In the genomic region with DNA sequence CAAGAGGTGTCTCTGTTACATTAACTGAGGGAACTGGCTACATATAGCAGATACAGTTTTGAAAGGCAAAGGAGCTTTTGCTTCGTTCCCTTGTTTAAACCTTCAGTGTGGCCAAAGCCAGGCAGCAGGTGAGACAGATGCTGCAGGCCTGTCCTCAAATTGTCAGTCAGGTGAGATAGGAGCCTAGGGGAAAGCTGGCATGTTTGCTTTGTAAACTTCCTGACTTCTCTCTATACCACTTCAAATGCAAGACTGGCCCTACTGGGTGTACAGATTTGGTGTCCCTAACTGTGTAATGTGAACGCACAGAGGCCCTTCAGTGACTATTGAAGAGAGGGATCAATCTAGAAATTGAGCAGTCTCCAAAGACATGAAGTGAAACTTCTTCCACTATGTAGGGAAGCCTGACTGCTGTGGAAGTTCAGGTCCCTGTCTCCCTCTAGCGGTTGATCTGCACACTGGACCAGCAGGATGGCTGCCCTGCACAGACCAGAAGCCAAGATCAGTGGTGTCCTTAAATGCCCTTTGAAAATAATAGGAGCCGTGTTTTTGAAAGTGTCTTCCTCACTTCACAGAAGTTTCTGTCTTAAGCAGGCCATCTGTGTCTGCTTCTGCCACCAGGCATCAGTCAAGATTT, we compare ENCODE assay signal across 8 mouse cellular contexts. TPM values are rescaled to one million over a fixed set of nuclear protein-coding genes. Genes with fewer than 3 reads are reported as not detected.
A peak's percentile ranks its signal among the peaks of the same experiment; 100 is the strongest.
DNase-seq lines count a peak whose midpoint lies in the region; ATAC-seq lines count a peak whose summit lies in the region.

No protein-coding gene starts in this region.

- ATAC-seq in common myeloid progenitor, adult 5-6 weeks (replicated peaks; ENCODE audit: low read depth, poor library complexity, severe bottlenecking), result peak; percentile 99
- peak; percentile 99 for ATAC-seq in megakaryocyte progenitor cell, adult 5-6 weeks (replicated peaks; ENCODE audit: poor library complexity)

- intact Hi-C loops in gastrocnemius, postnatal 14 days (cut with DNase I; ENCODE audit: low total_unique reads), result loop anchor here (10.0 kb wide), 1 partner anchor 57 kb away; a partner anchor contains a TSS
- intact Hi-C loops in left cerebral cortex, postnatal 10 days (cut with DNase I), result loop anchor here (2.0 to 10.0 kb wide), 3 partner anchors 47 to 359 kb away; a partner anchor contains a TSS

- DNase-seq in ovary, adult 18-20 months (ENCODE audit: low spot score), result peak; percentile 14
- DNase-seq in ovary, postnatal 10 days (ENCODE audit: low spot score), result no peak
- peak; percentile 67 for DNase-seq in gastrocnemius, postnatal 14 days
- peak; percentile 64 for DNase-seq in induced T-regulatory cell, adult 2 months (ENCODE audit: low read depth)
- peak; percentile 59 to 64 for DNase-seq in left cerebral cortex, postnatal 10 days (ENCODE audit: extremely low spot score in 1 of 2, low spot score in 2 of 2)
- DNase-seq in right cerebral cortex, postnatal 25 days, result peak; percentile 35

RNA-seq across cellular contexts. Expression of a gene that starts 56.0 kb away (rescaled TPM):
- total RNA-seq in common myeloid progenitor, adult 5-6 weeks (2017), result 7.2 and 8.4 TPM in 2 replicates
- total RNA-seq in gastrocnemius, postnatal 14 days (2021), result 1 to 10 TPM; 2.3 to 3.5 TPM
- 10 to 100 TPM; 16.7 to 18.6 TPM for total RNA-seq in left cerebral cortex, postnatal 10 days (2021)
- total RNA-seq in megakaryocyte progenitor cell, adult 5-6 weeks (2015), result 5.0 and 5.8 TPM in 2 replicates
- total RNA-seq in megakaryocyte progenitor cell, adult 5-6 weeks (2017), result 3.9 and 4.5 TPM in 2 replicates

RNA-seq across cellular contexts. Expression of a gene that starts 56.3 kb away (rescaled TPM):
- total RNA-seq in common myeloid progenitor, adult 5-6 weeks (2017), result 1.6 and 7.5 TPM in 2 replicates
- total RNA-seq in gastrocnemius, postnatal 14 days (2021), result 1 to 10 TPM; 3.8 to 3.9 TPM
- 1 to 10 TPM; 3.8 to 5.5 TPM for total RNA-seq in left cerebral cortex, postnatal 10 days (2021)
- total RNA-seq in megakaryocyte progenitor cell, adult 5-6 weeks (2015), result 2.3 and 2.8 TPM in 2 replicates
- 3.1 and 4.0 TPM in 2 replicates for total RNA-seq in megakaryocyte progenitor cell, adult 5-6 weeks (2017)
